Mouse (Mus musculus) left cerebral cortex, adult 18-20 months (tissue): ENCODE results near the gene Pelp1. TPM values are rescaled to one million over a fixed set of nuclear protein-coding genes. Genes with fewer than 3 reads are reported as not detected.
"Not testable (repeated sequence)": the region's sequence is repeated elsewhere in the genome, so short reads cannot be mapped to it uniquely, and the experiment has no call there.

ENCODE experiments used
- DNase-seq, 2 experiments: peaks; one replicate each; pipeline ENCODE4 v3.0.0; 2021 to 2022; ENCODE audit warnings: low spot score in 2 of 2, mixed read lengths in 1 of 2
- total RNA-seq, 2 experiments: library from RNA; stranded (reverse); gene quantifications; 2 replicates each; pipeline ENCODE4 v1.2.3; 2021

The Pelp1 gene
- total RNA-seq, 2 experiments from 2014 or later: 33.1 to 34.6 TPM

GRCm38 (mm10) chr11:70431574-70431973 is 21.7 kb upstream of the Pelp1 start:
- DNase-seq: no peak

- DNase-seq: not testable (repeated sequence)
These were observed 16.8 kb upstream of the Pelp1 start for GRCm38 (mm10) chr11:70426598-70426997.

- no peak for DNase-seq
These were observed 9.7 kb upstream of the Pelp1 start for GRCm38 (mm10) chr11:70419486-70419885.

- DNase-seq: no peak
These were observed 8.4 kb upstream of the Pelp1 start for GRCm38 (mm10) chr11:70418199-70418598.

GRCm38 (mm10) chr11:70413961-70414360 is 4.1 kb upstream of the Pelp1 start:
- peak; percentile 61 to 78 for DNase-seq

GRCm38 (mm10) chr11:70412591-70412990 is 2.8 kb upstream of the Pelp1 start:
- no peak for DNase-seq

- no peak for DNase-seq
These were observed 439 bp upstream of the Pelp1 start for GRCm38 (mm10) chr11:70410297-70410643.

GRCm38 (mm10) chr11:70403598-70403997 is 6.2 kb downstream of the Pelp1 start:
- DNase-seq: peak; percentile 36

- DNase-seq: no peak
These were observed 20.4 kb downstream of the Pelp1 start for GRCm38 (mm10) chr11:70389421-70389820.

GRCm38 (mm10) chr11:70387436-70387835 is 22.4 kb downstream of the Pelp1 start:
- DNase-seq: no peak

GRCm38 (mm10) chr11:70384136-70384535 is 25.7 kb downstream of the Pelp1 start:
- DNase-seq: no peak

- no peak for DNase-seq
These were observed 28.5 kb downstream of the Pelp1 start for GRCm38 (mm10) chr11:70381330-70381729.

GRCm38 (mm10) chr11:70380478-70381005 is 29.3 kb downstream of the Pelp1 start:
- DNase-seq: no peak

- no peak for DNase-seq
These were observed 33.8 kb downstream of the Pelp1 start for GRCm38 (mm10) chr11:70376054-70376453.

- no peak for DNase-seq
These were observed 35.5 kb downstream of the Pelp1 start for GRCm38 (mm10) chr11:70374302-70374701.

- DNase-seq: no peak
These were observed 36.8 kb downstream of the Pelp1 start for GRCm38 (mm10) chr11:70372849-70373557.

GRCm38 (mm10) chr11:70372396-70372795 is 37.4 kb downstream of the Pelp1 start:
- no peak for DNase-seq

GRCm38 (mm10) chr11:70368626-70369025 is 41.2 kb downstream of the Pelp1 start:
- not testable (repeated sequence) for DNase-seq

- DNase-seq: not testable (repeated sequence)
These were observed 42.1 kb downstream of the Pelp1 start for GRCm38 (mm10) chr11:70367701-70368100.

GRCm38 (mm10) chr11:70351868-70352267 is 58.0 kb downstream of the Pelp1 start, which contains the start of gene Alox15:
TSS of gene Alox15 (minus strand) at chr11:70352031.
- no peak for DNase-seq

- no peak for DNase-seq
These were observed 61.2 kb downstream of the Pelp1 start for GRCm38 (mm10) chr11:70348630-70349029.

- DNase-seq: no peak
These were observed 62.0 kb downstream of the Pelp1 start for GRCm38 (mm10) chr11:70347861-70348260.

- DNase-seq: no peak
These were observed 64.3 kb downstream of the Pelp1 start for GRCm38 (mm10) chr11:70345546-70345945.
